Mouse (Mus musculus) gonadal fat pad, adult 2 months (tissue): ENCODE data around the gene Ms4a6b. TPM values are rescaled to one million over a fixed set of nuclear protein-coding genes. Genes with fewer than 3 reads are reported as not detected.
"Not testable (repeated sequence)": the region's sequence is repeated elsewhere in the genome, so short reads cannot be mapped to it uniquely, and the experiment has no call there.

Experiments
- DNase-seq: peaks from one replicate; pipeline ENCODE4 v3.0.0-alpha.2; 2012; ENCODE audit warnings: low read depth
- polyA plus RNA-seq: library from polyadenylated mRNA; depleted of rRNA; stranded (reverse); fragments of >200 nt; gene quantifications from 2 replicates; pipeline ENCODE4 v1.2.3, GENCODE M21; 2012; rRNA removed

The Ms4a6b gene
- 6.3 and 7.7 TPM in 2 replicates for polyA plus RNA-seq

DNA sequence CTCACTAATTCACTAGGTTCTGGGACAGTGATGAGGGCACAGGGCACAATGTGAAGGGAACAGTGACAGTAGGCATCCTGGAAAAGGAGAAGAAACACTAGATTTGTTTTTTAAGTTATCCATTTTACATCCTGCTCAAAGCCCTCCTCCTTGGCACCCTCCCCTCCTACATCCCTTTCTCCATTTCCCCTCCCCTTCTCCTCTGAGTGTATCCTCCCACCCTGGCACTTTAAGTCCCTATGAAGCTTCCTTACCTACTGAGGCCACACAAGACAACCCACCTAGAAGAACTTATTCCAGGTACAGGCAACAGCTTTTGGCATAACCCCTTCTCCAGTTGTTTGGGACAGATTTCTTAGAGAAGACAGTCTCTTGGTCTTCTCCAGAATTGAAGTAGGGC, at the start of gene Ms4a6b:
TSS of gene Ms4a6b (plus strand) at position 267 of the 400 bp plus-strand sequence.
- no peak for DNase-seq

DNA sequence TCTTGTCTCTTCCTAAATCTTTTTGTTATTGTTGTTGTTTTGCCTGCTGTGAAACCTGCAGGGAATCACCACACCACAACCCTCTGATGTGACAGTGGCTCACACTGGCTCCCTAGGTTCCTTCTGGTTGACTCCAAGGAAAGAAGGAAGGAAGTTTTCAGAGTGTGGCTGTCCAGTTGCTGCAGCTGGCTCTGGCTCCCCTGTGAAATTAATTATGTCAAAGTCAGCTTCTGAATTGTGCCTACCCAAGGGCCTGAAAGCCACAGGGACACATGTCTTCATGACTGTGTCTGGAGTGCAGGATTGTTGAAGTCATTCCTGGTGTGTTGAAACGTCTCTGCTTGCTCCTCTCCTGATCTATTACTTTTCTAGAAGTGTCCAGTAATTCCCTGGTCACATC, 48.0 kb upstream of the Ms4a6b start:
- DNase-seq, result not testable (repeated sequence)

DNA sequence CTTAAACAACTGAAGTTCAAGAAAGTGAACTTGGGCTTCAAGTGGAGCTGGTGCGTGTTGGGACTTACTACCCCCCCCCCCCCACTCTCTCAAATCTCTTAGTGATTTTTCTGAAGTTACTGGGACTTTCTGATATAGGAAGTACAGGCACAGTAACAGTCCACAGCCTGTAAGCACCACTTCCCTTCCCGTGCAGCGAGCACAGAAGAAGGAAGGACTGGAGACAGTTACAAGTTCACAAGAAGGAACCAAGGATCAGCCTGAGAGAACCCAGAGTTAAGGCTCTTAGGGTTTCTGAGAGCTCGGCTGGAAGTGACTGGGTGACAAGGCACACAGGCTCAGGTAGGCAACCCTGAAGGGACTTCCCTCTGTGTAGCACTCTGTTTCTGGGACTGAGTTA, 47.1 kb upstream of the Ms4a6b start, which contains the start of gene Ms4a6c:
TSS of gene Ms4a6c (plus strand) at position 152 of the 400 bp plus-strand sequence.
- DNase-seq, result not testable (repeated sequence)

DNA sequence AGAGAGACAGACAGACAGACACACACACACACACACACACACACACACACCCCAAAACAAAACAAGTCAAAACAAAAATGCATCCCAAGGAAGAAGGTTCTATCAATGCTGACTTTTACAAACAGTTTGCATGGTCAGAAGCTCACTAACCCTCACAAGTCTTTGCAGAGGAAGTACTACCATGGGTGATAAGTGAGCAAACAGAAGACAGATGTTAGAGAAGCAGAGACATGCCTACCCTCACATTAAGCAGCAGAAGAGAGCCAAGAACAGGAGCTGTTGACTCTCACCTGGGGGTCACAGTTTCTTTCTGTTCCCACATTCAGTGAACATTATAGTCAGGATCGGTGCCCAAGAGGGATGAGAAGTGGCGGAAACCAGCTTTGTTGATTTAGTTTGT, 36.6 kb upstream of the Ms4a6b start:
- DNase-seq, result no peak

- no peak for DNase-seq
These were observed 33.6 kb upstream of the Ms4a6b start for GRCm38 (mm10) chr19:11482684-11483083.

GRCm38 (mm10) chr19:11483941-11484340, 32.4 kb upstream of the Ms4a6b start:
- DNase-seq, result no peak

- DNase-seq, result no peak
These were observed 31.9 kb upstream of the Ms4a6b start for GRCm38 (mm10) chr19:11484388-11484787.

DNA sequence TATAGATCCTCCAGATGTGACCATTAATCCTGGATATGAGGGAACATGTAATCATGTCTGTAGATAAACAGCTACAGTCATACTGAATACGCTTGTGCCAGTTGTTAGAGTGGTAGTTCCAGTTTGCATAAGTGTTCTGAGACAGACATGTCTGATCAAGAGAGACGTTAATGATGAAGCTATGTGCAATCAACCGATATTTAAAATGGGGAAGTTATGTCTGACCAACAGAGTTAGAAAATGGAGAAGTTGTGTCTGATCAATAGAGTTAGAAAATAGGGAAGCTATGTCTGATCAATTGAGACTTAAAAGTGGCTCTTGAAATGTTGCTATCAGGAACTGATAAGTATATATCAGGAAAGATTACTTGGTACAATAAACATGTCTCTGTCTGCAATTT, 31.0 kb upstream of the Ms4a6b start:
- DNase-seq, result no peak

- no peak for DNase-seq
These were observed 30.6 kb upstream of the Ms4a6b start, which contains the start of gene Gm8369 for GRCm38 (mm10) chr19:11485746-11486145. Gm8369 (plus strand) TSS chr19:11485938.

- no peak for DNase-seq
These were observed 29.7 kb upstream of the Ms4a6b start for GRCm38 (mm10) chr19:11486599-11486998.

DNA sequence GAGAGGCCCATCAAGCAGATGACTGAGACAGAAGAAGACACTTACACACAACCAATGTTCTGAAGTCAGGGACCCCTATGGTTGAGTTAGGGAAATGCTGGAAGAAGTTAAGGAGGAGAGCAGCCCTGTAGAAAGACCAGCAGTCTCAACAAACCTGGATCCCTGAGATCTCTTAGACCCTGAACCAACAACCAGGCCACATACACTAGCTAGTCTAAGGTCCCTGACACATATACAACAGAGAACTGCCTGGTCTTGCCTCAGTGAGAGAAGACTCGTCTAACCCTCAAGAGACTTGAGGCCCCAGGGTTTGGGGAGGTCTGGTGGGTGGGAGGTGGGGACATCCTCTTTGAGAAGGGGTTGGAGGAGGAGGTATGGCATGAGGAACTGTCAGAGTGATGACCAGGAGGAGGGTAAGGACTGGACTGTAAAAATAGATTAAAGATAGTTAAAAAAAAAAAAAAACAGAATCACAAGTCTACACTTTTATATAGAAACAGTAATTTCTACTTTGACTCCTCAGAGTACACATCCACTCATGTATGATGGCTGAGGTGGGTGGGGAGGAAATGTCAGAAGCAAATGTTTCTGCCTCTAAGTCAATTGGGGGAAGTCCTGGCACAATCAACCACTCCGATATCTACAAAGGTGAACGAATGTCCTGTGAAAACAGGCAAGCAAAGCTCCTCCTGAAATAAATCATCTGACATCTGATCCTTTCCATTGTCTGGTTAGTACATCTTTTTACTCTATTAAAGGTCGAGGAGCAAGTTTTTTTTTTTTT, 24.7 kb upstream of the Ms4a6b start:
- DNase-seq, result no peak

- DNase-seq, result no peak
These were observed 23.6 kb upstream of the Ms4a6b start for GRCm38 (mm10) chr19:11492671-11493070.

- DNase-seq, result no peak
These were observed 21.8 kb upstream of the Ms4a6b start for GRCm38 (mm10) chr19:11494519-11494918.

DNA sequence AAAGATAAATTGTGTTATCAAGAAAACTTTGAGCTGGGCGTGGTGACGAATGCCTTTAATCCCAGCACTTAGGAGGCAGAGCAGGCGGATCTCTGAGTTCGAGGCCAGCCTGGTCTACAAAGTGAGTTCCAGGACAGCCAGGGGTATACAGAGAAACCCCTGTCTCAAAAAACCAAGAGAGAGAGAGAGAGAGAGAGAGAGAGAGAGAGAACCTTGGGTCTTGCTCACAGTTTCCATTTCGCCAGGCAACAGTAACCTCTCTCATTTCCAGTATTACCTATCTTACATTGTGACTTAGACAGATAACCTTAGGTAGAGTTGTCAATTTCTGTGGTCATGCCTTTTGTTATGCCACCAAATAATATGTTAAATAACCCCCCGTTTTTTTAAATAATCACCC, 20.0 kb upstream of the Ms4a6b start:
- DNase-seq, result no peak

DNA sequence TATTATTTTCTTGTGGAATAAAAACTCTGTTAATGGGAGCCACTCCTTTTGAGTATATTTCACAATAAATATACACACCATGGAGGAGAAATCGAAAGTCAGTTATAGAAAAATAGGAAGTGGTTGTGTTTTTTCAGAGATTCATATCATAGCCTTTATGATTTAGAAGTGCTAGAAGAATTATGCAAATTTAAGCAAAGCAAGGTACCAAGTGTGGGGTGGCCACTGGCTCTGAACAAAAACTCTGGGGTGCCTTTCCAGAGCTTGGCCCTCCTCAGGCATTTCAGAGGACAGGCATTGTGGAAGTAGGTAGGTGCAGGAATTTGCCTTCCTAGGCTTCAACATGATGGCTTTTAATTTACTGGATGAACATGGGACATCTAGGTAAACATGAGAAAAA, 19.0 kb upstream of the Ms4a6b start:
- DNase-seq, result not testable (repeated sequence)

DNA sequence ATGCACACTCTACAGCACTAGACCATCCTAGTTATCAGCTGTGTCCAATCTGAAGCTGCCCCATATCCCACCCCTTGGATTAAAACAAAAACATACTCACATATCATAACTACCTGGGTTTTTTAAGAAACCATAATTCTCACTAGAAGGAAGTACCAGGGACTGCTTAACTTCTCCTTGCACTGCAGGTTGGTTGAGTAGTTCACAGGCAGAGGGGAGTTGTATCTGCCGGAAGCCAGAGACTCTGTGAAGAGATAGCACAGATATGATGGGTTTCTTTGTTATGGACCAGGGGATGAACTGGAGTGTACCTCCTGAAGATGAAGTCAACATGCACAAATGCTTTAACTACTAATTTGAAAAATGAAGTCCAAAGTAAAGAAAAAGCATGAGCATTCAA, 15.5 kb upstream of the Ms4a6b start:
- DNase-seq, result no peak

- DNase-seq, result no peak
These were observed 15.0 kb upstream of the Ms4a6b start for GRCm38 (mm10) chr19:11501326-11501725.

- DNase-seq, result no peak
These were observed 11.5 kb upstream of the Ms4a6b start for GRCm38 (mm10) chr19:11504857-11505256.

DNA sequence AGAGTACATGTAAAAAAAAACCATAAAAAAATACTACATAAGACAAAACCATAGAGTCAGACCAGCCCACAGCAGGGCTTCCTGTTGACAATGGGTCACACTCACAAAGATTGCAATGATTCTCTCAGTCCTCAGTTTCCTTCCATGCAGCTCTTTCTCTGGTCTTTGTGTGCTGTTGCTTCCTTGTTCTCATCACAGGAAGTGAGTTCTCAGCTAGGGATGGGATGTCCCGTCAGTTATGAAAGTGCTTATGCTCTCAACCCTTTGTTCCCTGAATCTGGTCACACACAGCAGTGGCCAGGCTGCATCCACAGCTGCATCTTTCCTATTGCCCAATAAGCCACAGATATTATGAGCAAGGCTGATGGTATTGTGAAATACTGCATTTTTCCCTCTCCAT, 2.9 kb upstream of the Ms4a6b start:
- DNase-seq, result no peak

GRCm38 (mm10) chr19:11516845-11517244, 533 bp downstream of the Ms4a6b start:
- DNase-seq, result no peak

DNA sequence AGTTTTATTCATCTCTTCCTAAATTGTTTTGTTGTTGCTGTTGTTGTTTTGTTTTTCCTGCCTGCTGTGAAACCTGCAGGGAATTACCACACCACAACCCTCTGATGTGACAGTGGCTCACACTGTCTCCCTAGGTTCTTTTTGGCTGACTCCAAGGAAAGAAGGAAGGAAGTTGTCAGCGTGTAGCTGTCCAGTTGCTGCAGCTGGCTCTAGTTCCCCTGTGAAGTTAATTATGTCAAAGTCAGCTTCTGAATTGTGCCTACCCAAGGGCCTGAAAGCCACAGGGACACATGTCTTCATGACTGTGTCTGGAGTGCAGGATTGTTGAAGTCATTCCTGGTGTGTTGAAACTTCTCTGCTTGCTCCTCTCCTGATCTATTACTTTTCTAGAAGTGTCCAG, 1.1 kb downstream of the Ms4a6b start:
- DNase-seq, result not testable (repeated sequence)

DNA sequence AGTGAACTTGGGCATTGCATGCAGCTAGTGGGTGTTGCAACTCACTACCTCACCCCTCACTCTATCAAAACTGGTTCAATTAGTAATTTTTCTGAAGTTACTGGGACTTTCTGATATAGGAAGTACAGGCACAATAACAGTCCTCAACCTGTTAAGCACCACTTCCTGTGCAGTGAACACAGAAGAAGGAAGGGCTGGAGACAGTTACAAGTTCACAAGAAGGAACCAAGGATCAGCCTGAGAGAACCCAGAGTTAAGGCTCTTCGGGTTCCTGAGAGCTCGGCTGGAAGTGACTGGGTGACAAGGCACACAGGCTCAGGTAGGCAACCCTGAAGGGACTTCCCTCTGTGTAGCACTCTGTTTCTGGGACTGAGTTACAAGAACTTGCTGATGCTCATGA, 2.0 kb downstream of the Ms4a6b start:
- not testable (repeated sequence) for DNase-seq

DNA sequence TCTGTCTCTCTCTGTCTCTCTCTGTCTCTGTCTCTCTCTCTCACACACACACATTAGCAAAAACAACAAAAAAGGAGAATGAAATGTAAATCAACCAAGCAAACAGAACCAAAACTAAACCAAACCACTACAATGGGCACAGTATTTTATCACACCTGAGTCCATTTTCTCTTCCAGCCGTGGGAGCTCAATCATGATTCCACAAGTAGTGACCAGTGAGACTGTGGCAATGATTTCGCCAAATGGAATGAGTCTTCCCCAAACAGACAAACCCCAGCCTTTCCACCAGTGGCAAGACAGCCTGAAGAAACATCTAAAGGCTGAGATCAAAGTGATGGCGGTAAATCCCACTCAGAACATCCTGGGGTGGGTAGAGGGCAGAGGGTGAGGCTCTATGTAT, 3.8 kb downstream of the Ms4a6b start:
- DNase-seq, result no peak

GRCm38 (mm10) chr19:11533421-11533820, 17.1 kb downstream of the Ms4a6b start:
- DNase-seq, result no peak
